Mouse (Mus musculus): ENCODE results near the gene Aanat. TPM values are rescaled to one million over a fixed set of nuclear protein-coding genes. Genes with fewer than 3 reads are reported as not detected.
A peak's percentile ranks its signal among the peaks of the same experiment; 100 is the strongest.

Gene Aanat
- polyA plus RNA-seq, 2 experiments: 0.13 TPM; not detected in 1

- DNase-seq (ENCODE audit: low spot score) (no peak), ATAC-seq (ENCODE audit: low FRiP score, low read depth) (no peak)
- Histone ChIP-seq H3K9me3 (ENCODE audit: control insufficient read depth, low read length) (no peaks in the 10 kb centered on the region), H3K4me1 (ENCODE audit: control insufficient read depth, insufficient read depth, low read length) (no peaks in the 10 kb centered on the region), H3K9ac (ENCODE audit: low read depth, low read length, severe bottlenecking) (no peak overlapping the region), H3K4me3 (replicated peaks; ENCODE audit: low read length) (no peak overlapping the region), H3K27me3 (ENCODE audit: control insufficient read depth, insufficient read depth, low read length) (no peaks in the 10 kb centered on the region), H3K36me3 (ENCODE audit: control insufficient read depth, insufficient read depth, low read length) (no peaks in the 10 kb centered on the region), H3K27ac (replicated peaks; ENCODE audit: low read depth, low read length) (no peak overlapping the region), H3K4me2 (replicated peaks; ENCODE audit: low read depth, low read length, severe bottlenecking) (no peak overlapping the region)
- no peak for TF ChIP-seq POLR2A (IDR thresholded peaks at IDR 0.05; ENCODE audit: borderline replicate concordance, extremely low read depth, insufficient read depth, insufficient read length)
- WGBS: 75% methylated on average over 8 of the region's 8 CpGs
Measured at GRCm38 (mm10) chr11:116567531-116567930, 18.7 kb upstream of the Aanat start.

GRCm38 (mm10) chr11:116570821-116571220 lies 15.4 kb upstream of the Aanat start:
- WGBS: 85% methylated on average over 7 of the region's 7 CpGs
- H3K9ac ChIP-seq (ENCODE audit: low read depth, low read length, severe bottlenecking): peak overlapping the region; percentile 21; the same call in 1 of the 2 replicates

GRCm38 (mm10) chr11:116571767-116572679 lies 14.2 kb upstream of the Aanat start:
- Histone ChIP-seq H3K4me3 (replicated peaks; ENCODE audit: low read length) (no peak overlapping the region), H3K27me3 (ENCODE audit: control insufficient read depth, insufficient read depth, low read length) (no peaks in the 10 kb centered on the region), H3K9ac (ENCODE audit: low read depth, low read length, severe bottlenecking) (no peak overlapping the region), H3K36me3 (ENCODE audit: control insufficient read depth, insufficient read depth, low read length) (no peaks in the 10 kb centered on the region), H3K9me3 (ENCODE audit: control insufficient read depth, low read length) (no peaks in the 10 kb centered on the region), H3K4me2 (replicated peaks; ENCODE audit: low read depth, low read length, severe bottlenecking) (no peak overlapping the region), H3K4me1 (ENCODE audit: control insufficient read depth, insufficient read depth, low read length) (peaks cover 15% of the 10 kb centered on the region), H3K27ac (replicated peaks; ENCODE audit: low read depth, low read length) (no peak overlapping the region)
- DNase-seq (ENCODE audit: low spot score): no peak
- TF ChIP-seq POLR2A (IDR thresholded peaks at IDR 0.05; ENCODE audit: borderline replicate concordance, extremely low read depth, insufficient read depth, insufficient read length): no peak
- WGBS: 75% methylated on average over 19 of the region's 19 CpGs
- no peak for ATAC-seq (ENCODE audit: low FRiP score, low read depth)

More at GRCm38 (mm10) chr11:116570821-116571220, 15.4 kb upstream of the Aanat start:
- H3K27ac ChIP-seq (replicated peaks; ENCODE audit: low read depth, low read length): no peak overlapping the region
- H3K4me2 ChIP-seq (replicated peaks; ENCODE audit: low read depth, low read length, severe bottlenecking): no peak overlapping the region
- H3K4me3 ChIP-seq (replicated peaks; ENCODE audit: low read length): no peak overlapping the region
- DNase-seq (ENCODE audit: low spot score) (no peak), ATAC-seq (ENCODE audit: low FRiP score, low read depth) (no peak)
- no peaks in the 10 kb centered on the region for H3K36me3 ChIP-seq (ENCODE audit: control insufficient read depth, insufficient read depth, low read length)
- no peak for TF ChIP-seq POLR2A (IDR thresholded peaks at IDR 0.05; ENCODE audit: borderline replicate concordance, extremely low read depth, insufficient read depth, insufficient read length)
- H3K4me1 ChIP-seq (ENCODE audit: control insufficient read depth, insufficient read depth, low read length): peaks cover 7% of the 10 kb centered on the region; the same call in 1 of the 2 replicates
- no peaks in the 10 kb centered on the region for H3K27me3 ChIP-seq (ENCODE audit: control insufficient read depth, insufficient read depth, low read length)
- H3K9me3 ChIP-seq (ENCODE audit: control insufficient read depth, low read length): no peaks in the 10 kb centered on the region

GRCm38 (mm10) chr11:116572756-116573543 lies 13.3 kb upstream of the Aanat start:
- H3K4me1 ChIP-seq (ENCODE audit: control insufficient read depth, insufficient read depth, low read length): peaks cover 15% of the 10 kb centered on the region
- ATAC-seq (ENCODE audit: low FRiP score, low read depth) (no peak), DNase-seq (ENCODE audit: low spot score) (no peak)
- H3K4me2 ChIP-seq (replicated peaks; ENCODE audit: low read depth, low read length, severe bottlenecking): no peak overlapping the region
- no peak for TF ChIP-seq POLR2A (IDR thresholded peaks at IDR 0.05; ENCODE audit: borderline replicate concordance, extremely low read depth, insufficient read depth, insufficient read length)
- no peaks in the 10 kb centered on the region for H3K36me3 ChIP-seq (ENCODE audit: control insufficient read depth, insufficient read depth, low read length)
- WGBS: 55% methylated on average over 12 of the region's 12 CpGs
- no peaks in the 10 kb centered on the region for H3K9me3 ChIP-seq (ENCODE audit: control insufficient read depth, low read length)
- H3K9ac ChIP-seq (ENCODE audit: low read depth, low read length, severe bottlenecking): no peak overlapping the region
- no peak overlapping the region for H3K27ac ChIP-seq (replicated peaks; ENCODE audit: low read depth, low read length)
- no peak overlapping the region for H3K4me3 ChIP-seq (replicated peaks; ENCODE audit: low read length)
- H3K27me3 ChIP-seq (ENCODE audit: control insufficient read depth, insufficient read depth, low read length): no peaks in the 10 kb centered on the region

GRCm38 (mm10) chr11:116574486-116574885 lies 11.7 kb upstream of the Aanat start:
- no peak for TF ChIP-seq POLR2A (IDR thresholded peaks at IDR 0.05; ENCODE audit: borderline replicate concordance, extremely low read depth, insufficient read depth, insufficient read length)
- no peaks in the 10 kb centered on the region for H3K36me3 ChIP-seq (ENCODE audit: control insufficient read depth, insufficient read depth, low read length)
- ATAC-seq (ENCODE audit: low FRiP score, low read depth) (no peak), DNase-seq (ENCODE audit: low spot score) (no peak)
- H3K4me1 ChIP-seq (ENCODE audit: control insufficient read depth, insufficient read depth, low read length): peaks cover 15% of the 10 kb centered on the region
- WGBS: 65% methylated on average over 6 of the region's 6 CpGs
- H3K27me3 ChIP-seq (ENCODE audit: control insufficient read depth, insufficient read depth, low read length): no peaks in the 10 kb centered on the region
- no peak overlapping the region for H3K4me2 ChIP-seq (replicated peaks; ENCODE audit: low read depth, low read length, severe bottlenecking)
- no peak overlapping the region for H3K27ac ChIP-seq (replicated peaks; ENCODE audit: low read depth, low read length)
- H3K9me3 ChIP-seq (ENCODE audit: control insufficient read depth, low read length): no peaks in the 10 kb centered on the region
- H3K9ac ChIP-seq (ENCODE audit: low read depth, low read length, severe bottlenecking): no peak overlapping the region
- H3K4me3 ChIP-seq (replicated peaks; ENCODE audit: low read length): no peak overlapping the region
